Mouse (Mus musculus) layer of hippocampus, postnatal 36 days (tissue): ENCODE data around the gene Arhgef25. TPM values are rescaled to one million over a fixed set of nuclear protein-coding genes. Genes with fewer than 3 reads are reported as not detected.
A peak's percentile ranks its signal among the peaks of the same experiment; 100 is the strongest.

Experiments used
- DNase-seq, 2 experiments: peaks; one replicate each; pipeline ENCODE4 v3.0.0; 2022
- total RNA-seq, 2 experiments: library from RNA; stranded (reverse); gene quantifications; 2 replicates each; pipeline ENCODE4 v1.2.3; 2021

Arhgef25 gene
- total RNA-seq, 2 experiments from 2014 or later, result 359 to 363 TPM

DNA sequence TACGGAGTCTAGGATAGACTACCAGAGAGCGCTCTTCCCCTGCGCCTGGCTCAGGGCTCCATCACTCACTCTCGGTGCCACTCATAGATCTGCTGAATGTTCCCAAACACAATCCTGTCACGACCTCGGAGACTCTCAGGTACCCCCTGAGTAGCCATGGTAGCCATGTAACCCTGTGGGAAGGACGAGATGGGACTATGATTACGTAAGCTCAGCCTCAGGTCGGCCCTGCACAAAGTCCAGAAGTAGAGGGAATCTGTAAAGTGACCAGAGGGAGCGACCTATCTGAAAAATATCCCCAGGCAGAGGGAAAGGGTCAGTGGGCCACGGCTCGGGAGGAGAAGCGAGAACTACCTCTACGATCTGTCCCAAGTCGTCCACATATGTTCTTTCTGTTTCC, 4.4 kb downstream of the Arhgef25 start:
- DNase-seq, result no peak

DNA sequence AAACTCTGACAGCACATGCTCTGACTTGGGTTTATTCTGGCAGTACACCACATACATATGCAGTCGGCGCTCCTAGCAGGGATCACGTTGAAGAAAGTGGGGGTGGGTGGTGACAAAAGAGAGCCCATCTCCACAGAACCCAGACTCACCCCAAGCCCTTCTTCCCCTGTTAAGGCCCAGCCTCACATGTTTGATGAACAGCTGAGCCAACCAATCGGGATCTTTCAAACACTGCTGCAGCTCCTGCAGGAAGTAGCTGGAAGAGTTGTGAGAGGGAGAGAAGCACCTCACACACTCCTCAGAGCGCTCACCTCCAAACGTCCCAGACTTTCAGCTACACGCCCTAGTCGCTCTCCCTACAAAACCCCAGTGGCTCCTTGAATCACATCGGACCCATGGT, 4.8 kb downstream of the Arhgef25 start:
- no peak for DNase-seq

DNA sequence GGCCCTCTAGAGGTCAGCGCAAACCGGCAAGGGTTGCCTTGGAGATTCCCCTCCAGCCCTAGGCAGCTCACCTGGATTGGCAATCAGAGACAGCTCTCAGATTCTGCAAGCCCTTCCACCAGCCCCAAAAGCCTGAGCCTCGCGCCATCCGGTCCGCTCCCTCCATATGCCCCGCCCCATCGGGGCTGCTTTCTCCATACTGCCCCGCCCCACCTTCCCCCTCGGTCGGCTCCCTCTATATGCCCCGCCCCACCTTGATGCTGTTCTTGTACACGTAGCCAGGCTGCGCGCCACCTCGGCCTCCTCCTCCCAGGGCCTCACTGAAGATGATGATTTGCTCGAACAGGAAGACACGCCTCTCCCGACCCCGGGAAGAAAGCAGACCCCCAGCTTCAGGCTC, 6.1 kb downstream of the Arhgef25 start:
- no peak for DNase-seq

DNA sequence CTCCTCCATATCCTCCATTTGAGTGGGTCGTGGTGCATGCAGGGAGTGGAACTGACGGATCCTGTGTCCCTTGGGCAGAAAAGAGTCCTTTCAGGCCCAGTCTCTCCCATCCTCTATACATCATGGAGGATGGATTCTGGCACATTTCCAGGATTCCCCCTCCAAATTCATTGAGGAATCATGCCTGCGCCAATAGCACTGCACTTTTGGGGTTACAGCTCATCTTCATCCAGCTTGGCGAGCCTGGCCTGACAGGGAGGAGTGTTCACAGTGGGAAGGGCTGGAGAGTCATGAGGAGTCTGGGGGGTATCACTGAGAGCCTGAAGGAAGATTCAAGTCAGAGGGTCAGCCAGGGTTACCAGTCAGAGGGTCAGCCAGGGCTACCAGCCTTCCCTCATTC, 7.3 kb downstream of the Arhgef25 start:
- no peak for DNase-seq

DNA sequence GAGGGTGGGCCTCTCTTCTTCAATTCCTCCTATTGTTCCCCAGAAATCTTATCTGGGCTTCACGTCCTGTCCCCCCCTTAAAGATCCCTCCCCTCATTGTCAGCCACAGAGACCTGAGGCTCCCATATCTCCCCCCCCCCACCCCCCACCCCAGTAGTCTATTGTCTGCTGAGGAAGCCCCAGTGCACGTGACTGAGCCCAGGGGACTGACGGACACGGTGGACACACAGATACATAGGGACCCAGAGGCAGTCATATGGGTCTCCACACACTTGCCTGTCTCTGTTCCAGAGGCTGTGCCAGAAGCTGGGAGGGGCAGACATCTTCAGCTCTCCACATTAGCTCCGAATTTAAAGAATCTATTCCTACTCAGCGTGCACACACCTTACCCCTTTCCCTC, 8.3 kb downstream of the Arhgef25 start:
- DNase-seq, result no peak

DNA sequence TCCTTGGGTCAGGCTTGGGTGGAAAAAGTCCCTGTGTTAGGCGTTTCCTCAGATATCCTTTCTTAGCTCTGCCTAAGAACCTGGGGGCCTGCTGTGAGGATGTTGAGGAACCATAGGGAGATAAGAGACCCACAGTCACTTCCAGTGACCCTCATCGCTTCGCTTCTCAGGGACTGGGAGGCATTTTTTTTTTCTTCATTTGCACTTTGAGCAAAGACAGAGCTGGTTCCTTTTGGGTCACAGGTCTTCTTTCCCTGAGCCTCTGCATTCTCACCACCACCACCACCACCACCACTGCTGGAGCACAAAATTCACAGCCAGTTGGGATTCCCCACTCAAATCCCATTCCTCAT, 9.2 kb downstream of the Arhgef25 start:
- no peak for DNase-seq

DNA sequence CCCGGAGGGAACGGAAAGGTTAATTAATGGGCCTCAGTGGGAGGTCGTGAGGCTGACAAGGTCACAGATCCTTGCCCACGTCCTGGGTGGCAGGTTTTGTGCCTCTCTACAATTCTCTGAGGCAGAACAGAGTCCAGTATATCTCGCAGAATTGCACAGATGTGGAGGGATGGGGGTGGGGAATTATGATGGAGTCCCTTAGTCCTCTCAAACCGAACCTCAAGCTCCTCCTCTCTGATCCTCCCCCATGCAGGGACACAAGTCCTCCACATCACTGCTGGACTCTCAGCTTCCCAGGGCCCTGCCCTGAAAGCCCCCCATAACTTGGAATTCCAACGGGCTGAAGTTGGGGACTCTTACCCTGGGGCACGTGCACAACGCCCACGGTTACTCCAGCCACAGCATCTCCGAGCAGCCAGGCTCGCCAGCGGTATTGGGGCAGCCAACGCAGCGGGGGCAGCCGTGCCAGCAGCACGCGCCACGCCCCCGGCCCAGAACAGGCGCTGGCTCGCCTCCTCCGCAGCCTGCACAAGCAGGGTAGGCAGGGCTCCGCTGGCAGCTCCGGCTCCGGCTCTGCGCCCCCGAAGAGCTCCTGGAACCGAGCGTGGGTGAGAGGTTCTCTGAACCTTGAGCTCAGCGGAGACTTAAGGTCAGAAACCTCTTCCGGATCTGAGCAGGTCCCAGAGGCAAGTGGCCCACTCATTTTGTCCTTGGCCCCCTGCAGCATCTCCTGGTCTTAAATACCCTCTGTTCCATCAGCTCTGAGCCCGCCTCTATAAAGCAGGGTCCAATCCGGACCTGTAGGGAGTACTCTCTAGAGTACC, 9.8 kb downstream of the Arhgef25 start, which contains the start of gene Slc26a10:
Gene Slc26a10, minus strand, starts transcription at position 775 of the 824 bp plus-strand sequence.
- peak; percentile 11 to 70 for DNase-seq

DNA sequence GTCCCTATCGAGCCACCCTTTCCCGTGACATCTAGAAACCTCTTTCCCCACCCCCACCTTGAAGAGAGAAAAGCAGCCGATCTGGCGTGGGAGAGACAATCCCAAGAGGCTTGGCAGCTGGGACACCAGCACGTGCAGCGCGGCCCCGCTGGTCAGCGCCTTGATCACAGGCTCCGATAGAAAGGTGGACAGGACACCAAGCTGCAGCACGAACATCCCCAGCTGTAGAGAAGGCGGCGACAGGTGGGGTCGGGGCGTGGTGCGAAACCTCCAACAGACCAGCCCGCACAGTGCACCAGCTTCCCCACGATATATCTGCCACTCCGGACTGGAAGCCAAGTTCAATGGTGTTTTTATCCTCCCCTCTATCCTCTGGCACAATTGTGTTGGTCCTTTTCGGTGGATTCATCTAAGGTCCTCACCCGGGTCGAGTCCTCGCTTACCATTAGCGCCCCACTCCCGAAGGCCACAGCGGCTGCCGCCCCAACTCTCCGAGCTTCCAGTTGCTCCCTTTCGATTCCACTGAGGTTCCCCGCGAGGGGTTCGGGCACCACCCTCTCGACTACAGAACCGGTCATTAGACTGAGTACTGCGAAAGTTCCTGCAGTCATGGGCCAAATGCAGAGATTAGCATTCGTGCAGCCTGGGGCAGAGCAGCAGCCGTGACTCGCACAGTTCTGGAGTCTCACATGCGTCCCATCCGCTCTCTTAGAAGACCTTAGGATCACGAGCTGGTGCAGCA, 11.4 kb downstream of the Arhgef25 start:
- peak; percentile 9 to 31 for DNase-seq

DNA sequence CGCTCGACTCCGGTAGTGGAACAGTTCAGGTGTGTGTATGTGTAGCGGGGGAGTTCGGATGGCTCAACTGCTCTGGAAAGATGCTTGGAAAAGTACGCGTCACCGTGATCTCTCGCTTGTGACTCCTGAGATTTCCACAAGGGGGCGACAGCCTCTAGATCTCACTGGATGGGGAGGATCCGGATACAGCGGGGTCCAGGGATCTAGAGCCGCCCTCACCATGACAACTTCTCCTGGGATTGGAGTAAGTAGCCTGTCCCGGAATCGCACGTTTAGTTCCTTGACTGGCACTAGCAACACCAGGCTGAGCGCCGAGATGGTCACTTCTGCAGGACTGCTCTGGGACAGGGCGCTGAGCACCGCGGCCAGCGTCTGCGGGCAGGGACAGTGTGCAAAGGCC, 12.2 kb downstream of the Arhgef25 start:
- DNase-seq, result peak; percentile 76 to 79

DNA sequence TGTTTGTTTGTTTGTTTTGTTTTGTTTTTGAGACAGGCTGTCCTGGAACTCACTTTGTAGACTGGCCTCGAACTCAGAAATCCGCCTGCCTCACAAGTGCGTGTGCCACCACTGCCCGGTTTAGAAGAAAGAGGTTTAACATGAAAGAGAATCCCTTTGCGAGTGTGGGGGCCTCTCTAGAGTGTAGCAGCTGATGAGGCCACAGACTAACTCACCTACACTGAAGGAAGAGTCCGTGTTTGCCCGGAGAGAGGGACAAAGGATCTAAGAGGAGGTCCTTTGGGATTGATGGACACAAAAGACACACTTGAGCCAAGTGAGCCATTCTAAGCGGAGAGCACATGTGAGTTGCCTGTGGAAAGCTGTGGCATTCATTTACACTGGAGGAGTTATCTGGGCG, 12.6 kb downstream of the Arhgef25 start:
- DNase-seq, result peak in 1 of 2 experiments; percentile 3

DNA sequence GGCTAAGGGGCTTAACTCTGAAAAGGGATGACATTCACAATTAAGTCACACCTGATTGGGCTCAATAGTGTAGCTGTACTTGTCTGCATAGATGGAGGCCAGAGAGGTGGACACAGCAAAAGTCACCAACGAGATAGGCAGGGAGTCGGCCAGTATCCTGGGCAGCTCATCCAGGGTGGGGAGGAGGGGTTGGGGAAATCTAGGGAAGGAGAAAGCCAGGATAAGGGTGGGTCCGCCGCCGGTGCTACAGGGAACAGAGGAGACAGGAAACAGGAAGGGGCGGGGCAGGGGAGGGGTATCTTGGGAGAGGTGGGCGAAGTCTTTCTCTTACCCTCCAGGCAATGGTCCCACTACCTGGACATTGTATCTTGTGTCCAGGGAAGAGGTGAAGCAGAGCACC, 13.1 kb downstream of the Arhgef25 start:
- no peak for DNase-seq

DNA sequence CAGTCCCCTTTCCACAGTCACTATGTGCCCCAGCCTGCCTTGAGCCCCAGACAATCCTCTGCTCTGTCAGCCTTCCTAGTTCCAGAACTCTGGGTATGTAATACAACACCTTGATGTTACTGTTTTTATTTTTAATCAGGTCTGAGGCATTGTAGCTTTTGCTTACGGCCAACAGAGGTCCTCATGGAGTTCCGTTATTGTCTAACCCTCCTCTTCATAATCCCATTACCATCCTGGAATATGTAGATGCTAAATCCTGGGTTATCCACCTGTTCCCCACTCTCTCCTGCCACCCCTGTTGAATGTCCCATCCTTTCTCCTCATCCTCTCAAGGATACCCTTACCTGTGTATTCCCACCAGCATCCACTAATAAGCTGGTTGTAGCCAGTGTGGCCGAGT, 13.7 kb downstream of the Arhgef25 start:
- DNase-seq, result no peak

DNA sequence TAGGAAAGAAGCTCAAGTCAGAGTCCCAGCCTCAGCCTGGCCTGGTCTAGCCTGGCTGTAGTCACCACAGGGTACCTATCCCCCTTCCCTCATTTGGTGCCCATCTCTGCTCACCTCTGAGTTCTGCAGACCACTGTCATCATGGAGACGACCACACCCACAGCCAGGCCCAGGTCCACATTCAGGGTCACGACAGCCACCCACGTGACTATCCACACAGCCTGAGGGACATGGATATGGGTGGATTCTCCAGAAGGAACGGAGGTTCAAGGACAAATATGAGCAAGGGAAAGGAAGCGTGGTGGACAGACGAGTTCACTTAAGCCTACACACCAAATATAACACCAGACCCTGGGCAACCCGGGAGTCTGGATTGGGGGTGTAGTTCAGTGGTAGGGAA, 15.7 kb downstream of the Arhgef25 start:
- DNase-seq, result peak in 1 of 2 experiments; percentile 1

DNA sequence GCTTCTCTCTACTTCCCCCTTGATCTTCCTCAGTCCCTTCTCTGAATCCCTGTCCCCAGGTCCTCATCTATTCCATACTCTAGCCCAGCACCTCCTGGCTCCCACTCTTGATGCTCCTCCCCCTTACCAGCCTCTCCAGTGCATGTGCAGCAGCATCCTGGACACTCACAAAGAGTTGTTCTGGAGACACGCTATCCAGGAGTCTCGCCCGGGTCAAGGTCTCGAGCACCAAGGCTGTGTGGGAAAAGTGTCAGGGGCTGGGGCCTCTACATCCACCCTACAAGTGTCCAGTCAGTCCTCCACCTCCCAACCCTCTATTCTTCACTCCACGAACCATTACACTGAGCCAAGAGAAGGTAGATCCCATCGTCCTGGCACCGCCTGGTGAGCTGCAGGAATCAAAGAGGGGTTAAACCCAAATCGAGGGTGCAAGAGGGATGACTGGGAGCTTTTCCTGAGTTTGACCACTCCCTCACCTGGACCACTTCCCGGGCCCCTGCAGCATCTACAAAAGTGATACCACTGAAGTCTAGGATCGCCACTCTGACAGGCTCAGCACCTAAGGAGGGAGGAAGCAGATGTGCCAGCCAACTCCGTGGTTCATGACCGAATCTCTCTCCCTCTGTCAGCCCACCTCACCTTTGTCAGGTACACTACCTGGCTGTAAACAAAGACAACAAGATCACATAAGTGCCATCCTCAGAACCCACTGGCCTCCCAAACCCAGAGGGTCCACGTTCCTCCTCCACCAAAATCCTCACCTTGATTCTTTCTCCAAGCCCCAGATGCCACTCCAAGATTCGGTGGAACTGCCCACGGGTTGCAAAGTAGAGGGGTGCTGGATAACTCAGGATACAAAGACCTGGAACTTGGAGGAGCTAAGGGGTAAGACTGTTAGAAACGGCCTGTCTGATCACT, 16.5 kb downstream of the Arhgef25 start:
- DNase-seq, result peak in 1 of 2 experiments; percentile 1

DNA sequence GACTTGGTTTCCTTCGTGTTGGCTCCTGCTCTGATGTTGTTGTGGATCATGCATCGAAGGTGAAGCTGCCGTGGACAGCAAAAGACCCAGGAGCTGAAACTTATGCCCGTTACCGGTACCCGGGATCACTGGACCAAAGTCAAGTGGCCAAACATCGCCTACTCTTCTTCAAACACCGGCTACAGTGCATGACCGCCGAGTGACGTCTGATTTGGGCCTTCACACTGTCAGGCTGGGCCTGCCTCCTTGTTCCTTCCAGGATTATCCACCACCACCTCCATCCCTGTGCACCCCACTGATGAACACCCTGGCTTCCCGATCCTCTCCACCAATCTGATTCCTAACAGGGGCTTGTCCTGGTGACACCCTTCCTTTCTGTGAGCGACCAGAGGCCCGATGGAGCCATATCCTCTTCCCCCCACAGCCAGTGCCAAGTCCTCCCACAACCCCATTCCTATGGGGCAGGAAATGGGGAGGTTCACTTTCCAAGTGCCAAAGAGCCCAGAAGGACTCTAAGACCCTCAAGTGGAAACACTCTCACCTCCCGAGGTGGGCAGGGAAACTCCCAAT, 18.2 kb downstream of the Arhgef25 start:
- no peak for DNase-seq

DNA sequence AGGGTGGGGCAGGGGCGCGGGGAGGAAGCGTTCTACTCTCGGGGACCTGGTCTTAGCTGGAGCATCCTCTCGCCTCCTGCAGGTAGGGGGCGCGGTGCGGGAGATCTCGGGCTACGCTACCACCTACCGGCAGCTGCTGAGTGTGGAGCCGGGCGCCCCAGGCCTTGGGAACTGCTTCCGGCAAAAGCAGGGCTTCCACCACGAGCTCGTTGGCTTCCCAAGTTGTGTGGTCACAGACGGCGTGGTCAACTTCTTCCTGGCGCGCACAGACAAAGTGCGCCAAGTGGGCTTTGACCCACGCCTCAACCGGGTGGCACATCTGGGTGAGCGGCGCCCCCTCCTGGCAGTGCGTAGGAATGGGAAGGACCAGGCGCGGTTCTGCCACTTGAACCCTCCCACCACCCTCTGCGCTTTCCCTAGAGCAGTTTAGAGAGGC, 19.0 kb downstream of the Arhgef25 start:
- DNase-seq, result peak; percentile 57 to 74

DNA sequence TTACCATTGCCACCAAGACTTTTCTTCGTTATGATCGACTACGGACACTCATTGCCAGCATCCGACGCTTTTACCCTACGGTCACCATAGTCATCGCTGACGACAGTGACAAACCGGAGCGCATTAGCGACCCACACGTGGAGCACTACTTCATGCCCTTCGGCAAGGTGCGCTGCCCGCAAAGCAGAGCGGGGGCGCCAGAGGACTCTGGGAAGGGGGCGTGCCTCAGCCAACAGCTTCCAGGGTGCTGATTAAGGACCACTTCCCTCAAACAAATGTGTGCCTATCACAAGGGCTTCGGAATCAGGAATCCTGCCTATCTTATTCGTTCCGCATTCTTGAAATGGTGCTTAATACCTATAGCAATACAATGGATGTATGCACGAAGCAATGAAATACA, 19.9 kb downstream of the Arhgef25 start:
- DNase-seq, result peak; percentile 16 to 23

DNA sequence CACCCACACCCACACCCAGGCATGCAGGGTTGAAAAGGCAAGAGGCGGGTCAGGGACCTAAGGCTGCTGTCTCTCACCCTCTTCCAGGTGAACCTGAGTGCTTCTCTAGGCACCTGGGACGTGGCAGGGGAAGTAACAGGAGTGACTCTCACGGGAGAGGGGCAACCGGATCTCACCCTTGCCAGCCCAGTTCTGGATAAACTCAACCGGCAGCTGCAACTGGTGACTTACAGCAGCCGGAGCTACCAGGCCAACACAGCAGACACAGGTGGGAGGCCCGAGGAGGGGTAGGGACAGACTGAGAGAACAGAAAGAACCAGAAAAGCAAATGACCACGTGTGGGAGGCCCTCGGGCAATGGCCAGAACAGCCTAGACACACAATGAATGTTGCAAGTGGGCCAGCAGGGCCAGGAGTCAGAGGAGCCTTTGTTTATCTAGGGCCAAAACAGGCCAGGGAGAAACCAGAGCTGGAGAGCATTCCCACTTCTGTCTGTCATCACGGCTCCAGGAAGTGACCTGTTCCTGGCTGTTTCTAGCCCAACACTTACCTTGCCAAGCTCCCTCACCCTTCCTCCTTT, 22.2 kb downstream of the Arhgef25 start:
- DNase-seq, result peak in 1 of 2 experiments; percentile 11

DNA sequence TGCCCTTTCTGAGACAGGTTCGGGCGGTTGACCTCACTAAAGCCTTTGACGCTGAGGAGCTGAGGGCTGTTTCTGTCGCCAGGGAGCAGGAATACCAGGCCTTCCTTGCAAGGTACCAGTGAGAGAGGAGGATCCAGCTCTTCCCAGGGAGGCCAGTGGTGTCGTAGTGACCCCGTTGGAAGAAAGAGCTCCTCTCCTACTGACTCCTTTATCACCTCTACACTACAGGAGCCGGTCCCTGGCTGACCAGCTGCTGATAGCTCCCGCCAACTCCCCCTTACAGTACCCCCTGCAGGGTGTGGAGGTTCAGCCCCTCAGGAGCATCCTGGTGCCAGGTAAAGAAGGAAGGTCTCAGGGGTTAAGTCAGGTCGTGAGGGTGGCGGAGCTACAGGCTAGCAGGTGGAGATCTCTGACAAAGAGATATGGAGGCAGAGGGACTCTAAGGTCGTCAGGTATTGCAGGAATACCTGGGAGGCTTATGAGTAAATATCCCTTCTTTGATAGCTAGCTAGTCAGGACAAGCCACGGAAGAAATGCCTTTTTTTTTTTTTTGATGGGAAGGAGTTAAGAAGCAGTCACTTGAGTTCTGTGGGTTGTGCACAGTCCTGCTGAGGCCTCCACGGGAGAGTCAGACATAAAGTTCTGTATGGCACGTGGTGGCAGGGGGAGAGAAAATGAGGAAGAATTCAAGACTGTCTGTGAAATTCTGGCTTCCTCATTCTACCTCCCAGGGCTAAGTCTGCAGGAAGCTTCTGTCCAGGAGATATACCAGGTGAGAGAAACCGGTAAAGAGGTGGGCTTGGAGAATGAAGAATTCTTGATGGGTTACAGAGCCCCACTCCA, 22.9 kb downstream of the Arhgef25 start:
- DNase-seq, result peak in 1 of 2 experiments; percentile 9

DNA sequence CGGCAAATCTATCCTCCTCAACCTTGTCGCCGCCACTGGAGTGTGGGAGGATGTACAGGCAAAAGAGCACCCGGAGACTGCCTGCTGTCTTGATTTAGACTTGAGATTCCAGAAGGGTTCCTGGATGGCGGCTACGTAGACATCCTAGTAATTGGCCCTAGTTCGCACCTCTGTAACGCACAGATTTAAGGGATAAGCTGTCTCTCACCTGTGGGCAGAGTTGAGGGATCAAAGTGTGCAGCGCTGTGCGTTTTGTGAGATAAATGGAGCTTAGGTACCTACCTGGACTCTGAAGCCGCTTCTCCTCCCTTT, 23.5 kb downstream of the Arhgef25 start:
- DNase-seq, result no peak
